In the genomic region with DNA sequence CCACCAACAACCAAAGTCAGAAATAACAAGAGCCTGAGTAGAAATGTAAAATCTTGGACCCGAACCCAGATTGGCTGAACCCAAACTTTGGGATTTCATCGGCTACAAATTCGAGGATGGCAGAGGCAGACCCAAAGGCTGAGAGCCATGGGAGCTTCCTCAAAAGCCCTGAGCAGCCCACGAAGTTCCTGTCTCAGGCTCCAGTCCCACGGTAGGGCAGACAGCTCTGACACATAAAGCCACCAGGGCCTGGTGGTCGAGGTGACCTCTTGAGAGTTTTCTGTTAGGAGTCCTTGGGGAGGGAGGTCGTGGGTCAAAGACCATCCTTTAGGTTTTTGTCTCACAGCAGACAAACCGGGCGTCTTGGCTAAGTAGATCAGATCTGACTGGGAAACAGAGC, we compare ENCODE assay signal across 8 mouse cellular contexts. TPM values are rescaled to one million over a fixed set of nuclear protein-coding genes. Genes with fewer than 3 reads are reported as not detected.
A peak's percentile ranks its signal among the peaks of the same experiment; 100 is the strongest.
DNase-seq lines count a peak whose midpoint lies in the region; ATAC-seq and TF ChIP-seq lines count a peak whose summit lies in the region.

No protein-coding gene starts in this region.

- H3K4me3 ChIP-seq in gastrocnemius, adult 2 months = peak overlapping the region; percentile 87
- peak overlapping the region; percentile 74 for H3K4me3 ChIP-seq in ES-Bruce4 (ENCODE audit: low read depth, low read length)
- H3K4me3 ChIP-seq in liver, embryonic 13.5 days (replicated peaks) = peak overlapping the region; percentile 74
- peak overlapping the region; percentile 73 for H3K4me3 ChIP-seq in olfactory bulb, adult 2 months (ENCODE audit: insufficient read depth, low read depth, low read length)

- no peaks in the 10 kb centered on the region for H3K27me3 ChIP-seq in ES-Bruce4 (ENCODE audit: control insufficient read depth, insufficient read depth, low read length, poor library complexity, severe bottlenecking)
- no peaks in the 10 kb centered on the region for H3K27me3 ChIP-seq in liver, embryonic 13.5 days

- TF ChIP-seq EP300 in ES-Bruce4 (IDR thresholded peaks at IDR 0.05; ENCODE audit: insufficient read depth, low read depth, low read length) = no peak

- WGBS in liver, embryonic 13.5 days (ENCODE audit: insufficient replicate concordance) = 25% methylated on average over 9 of the region's 9 CpGs
- WGBS in olfactory bulb, adult 2 months = 52% methylated on average over 9 of the region's 9 CpGs

- peaks cover 2% of the 10 kb centered on the region for H3K4me1 ChIP-seq in ES-Bruce4 (ENCODE audit: control insufficient read depth, insufficient read depth, low read length)
- H3K4me1 ChIP-seq in liver, embryonic 13.5 days (replicated peaks) = peaks cover 40% of the 10 kb centered on the region
- peaks cover 5% of the 10 kb centered on the region; the same call in 1 of the 2 replicates for H3K4me1 ChIP-seq in olfactory bulb, adult 2 months (ENCODE audit: control insufficient read depth, insufficient read depth, low read length)

- no peaks in the 10 kb centered on the region for H3K9me3 ChIP-seq in ES-Bruce4 (replicated peaks; ENCODE audit: control insufficient read depth, insufficient read depth, low read length, poor library complexity, severe bottlenecking)
- no peaks in the 10 kb centered on the region for H3K9me3 ChIP-seq in liver, embryonic 13.5 days (replicated peaks)

- H3K9ac ChIP-seq in ES-Bruce4 (ENCODE audit: low read depth, poor library complexity, severe bottlenecking) = no peak overlapping the region
- peak overlapping the region; percentile 78 for H3K9ac ChIP-seq in liver, embryonic 13.5 days

- H3K27ac ChIP-seq in gastrocnemius, adult 2 months = peak overlapping the region; percentile 83
- no peak overlapping the region for H3K27ac ChIP-seq in ES-Bruce4 (ENCODE audit: insufficient read depth, low read length)
- peak overlapping the region; percentile 90 for H3K27ac ChIP-seq in liver, embryonic 13.5 days
- no peak overlapping the region for H3K27ac ChIP-seq in olfactory bulb, adult 2 months (ENCODE audit: insufficient read depth, low read depth, low read length)

- peak; percentile 24 for DNase-seq in gastrocnemius, adult 2 months
- DNase-seq in gastrocnemius, postnatal 10 days = no peak
- no peak for DNase-seq in liver, embryonic 13.5 days
- no peak for DNase-seq in layer of hippocampus, postnatal 36 days
- no peak for DNase-seq in B cell, adult 2 months

- peak; percentile 46 for ATAC-seq in granulocyte monocyte progenitor cell, adult 5-6 weeks (replicated peaks; ENCODE audit: poor library complexity, severe bottlenecking)
- ATAC-seq in liver, embryonic 13.5 days (ENCODE audit: low read depth) = no peak

- intact Hi-C loops in gastrocnemius, adult 2 months (cut with DNase I) = no loop called here

- H3K4me2 ChIP-seq in liver, embryonic 13.5 days = peak overlapping the region; percentile 80

- TF ChIP-seq POLR2A in ES-Bruce4 (IDR thresholded peaks at IDR 0.05; ENCODE audit: insufficient read depth, low read length) = no peak
- no peak for TF ChIP-seq POLR2A in olfactory bulb, adult 2 months (IDR thresholded peaks at IDR 0.05; ENCODE audit: insufficient read depth, low read depth, low read length)

- no peaks in the 10 kb centered on the region for H3K36me3 ChIP-seq in ES-Bruce4 (ENCODE audit: control insufficient read depth, insufficient read depth, low read length, poor library complexity, severe bottlenecking)
- peaks cover 19% of the 10 kb centered on the region for H3K36me3 ChIP-seq in liver, embryonic 13.5 days

- no peak for TF ChIP-seq CTCF in gastrocnemius, adult 2 months (IDR thresholded peaks at IDR 0.05)
- TF ChIP-seq CTCF in ES-Bruce4 (IDR thresholded peaks at IDR 0.05; ENCODE audit: low read depth, low read length) = no peak
- TF ChIP-seq CTCF in olfactory bulb, adult 2 months (IDR thresholded peaks at IDR 0.05; ENCODE audit: insufficient read depth, low read depth, low read length) = no peak

RNA-seq across cellular contexts. Expression of a gene that starts 1.1 kb away (rescaled TPM):
- total RNA-seq in gastrocnemius, adult 2 months (2021) = 10 to 100 TPM; 11.4 to 15.1 TPM
- total RNA-seq in gastrocnemius, postnatal 10 days (2021) = 10 to 100 TPM; 15.2 to 15.7 TPM
- polyA plus RNA-seq in ES-Bruce4 (2011; ENCODE audit: insufficient read depth, insufficient read length, low read depth, missing spikeins) = 27.2 and 31.9 TPM in 2 replicates
- 77.6 and 108 TPM in 2 replicates for total RNA-seq in granulocyte monocyte progenitor cell, adult 5-6 weeks (2014; fragmentation: Nextera tagmentation)
- 101 and 111 TPM in 2 replicates for total RNA-seq in granulocyte monocyte progenitor cell, adult 5-6 weeks (2017)
- polyA plus RNA-seq in liver, embryonic 13.5 days (2015; fragmentation: Nextera tagmentation; extraction: Ambion mirVana) = 60.9 and 69.7 TPM in 2 replicates
- not detected in 2 replicates for polyA plus RNA-seq in olfactory bulb, adult 2 months (2012; ENCODE audit: insufficient read depth, insufficient read length, low replicate concordance, missing spikeins)
- total RNA-seq in layer of hippocampus, postnatal 36 days (2021) = 10 to 100 TPM; 41.8 to 45.7 TPM

RNA-seq across cellular contexts. Expression of a gene that starts 26.3 kb away (rescaled TPM):
- total RNA-seq in gastrocnemius, adult 2 months (2021) = 10 to 100 TPM; 16.0 to 19.6 TPM
- 10 to 100 TPM; 39.9 to 43.4 TPM for total RNA-seq in gastrocnemius, postnatal 10 days (2021)
- polyA plus RNA-seq in ES-Bruce4 (2011; ENCODE audit: insufficient read depth, insufficient read length, low read depth, missing spikeins) = 6.6 and 8.6 TPM in 2 replicates
- total RNA-seq in granulocyte monocyte progenitor cell, adult 5-6 weeks (2014; fragmentation: Nextera tagmentation) = 27.3 and 33.7 TPM in 2 replicates
- total RNA-seq in granulocyte monocyte progenitor cell, adult 5-6 weeks (2017) = 15.8 and 16.8 TPM in 2 replicates
- 5.3 and 5.9 TPM in 2 replicates for polyA plus RNA-seq in liver, embryonic 13.5 days (2015; fragmentation: Nextera tagmentation; extraction: Ambion mirVana)
- not detected in 2 replicates for polyA plus RNA-seq in olfactory bulb, adult 2 months (2012; ENCODE audit: insufficient read depth, insufficient read length, low replicate concordance, missing spikeins)
- total RNA-seq in layer of hippocampus, postnatal 36 days (2021) = 10 to 100 TPM; 23.3 to 24.5 TPM

RNA-seq across cellular contexts. Expression of a gene that starts 52.2 kb away (rescaled TPM):
- 1 to 10 TPM; 2.9 to 3.3 TPM for total RNA-seq in gastrocnemius, adult 2 months (2021)
- 1 to 10 TPM; 3.5 to 3.7 TPM for total RNA-seq in gastrocnemius, postnatal 10 days (2021)
- polyA plus RNA-seq in ES-Bruce4 (2011; ENCODE audit: insufficient read depth, insufficient read length, low read depth, missing spikeins) = 11.0 and 13.4 TPM in 2 replicates
- total RNA-seq in granulocyte monocyte progenitor cell, adult 5-6 weeks (2014; fragmentation: Nextera tagmentation) = 8.9 and 12.2 TPM in 2 replicates
- total RNA-seq in granulocyte monocyte progenitor cell, adult 5-6 weeks (2017) = 5.8 and 7.9 TPM in 2 replicates
- 3.5 and 3.7 TPM in 2 replicates for polyA plus RNA-seq in liver, embryonic 13.5 days (2015; fragmentation: Nextera tagmentation; extraction: Ambion mirVana)
- not detected in 2 replicates for polyA plus RNA-seq in olfactory bulb, adult 2 months (2012; ENCODE audit: insufficient read depth, insufficient read length, low replicate concordance, missing spikeins)
- total RNA-seq in layer of hippocampus, postnatal 36 days (2021) = 10 to 100 TPM in 1 of 2 experiments, 1 to 10 TPM in 1; 8.3 to 11.3 TPM

RNA-seq across cellular contexts. Expression of a gene that starts 52.5 kb away (rescaled TPM):
- 10 to 100 TPM in 1 of 2 experiments, 1 to 10 TPM in 1; 8.7 to 10.2 TPM for total RNA-seq in gastrocnemius, adult 2 months (2021)
- total RNA-seq in gastrocnemius, postnatal 10 days (2021) = 10 to 100 TPM; 13.3 to 16.1 TPM
- 18.2 and 19.0 TPM in 2 replicates for polyA plus RNA-seq in ES-Bruce4 (2011; ENCODE audit: insufficient read depth, insufficient read length, low read depth, missing spikeins)
- 22.5 and 36.2 TPM in 2 replicates for total RNA-seq in granulocyte monocyte progenitor cell, adult 5-6 weeks (2014; fragmentation: Nextera tagmentation)
- 17.2 and 20.2 TPM in 2 replicates for total RNA-seq in granulocyte monocyte progenitor cell, adult 5-6 weeks (2017)
- 10.3 and 12.4 TPM in 2 replicates for polyA plus RNA-seq in liver, embryonic 13.5 days (2015; fragmentation: Nextera tagmentation; extraction: Ambion mirVana)
- polyA plus RNA-seq in olfactory bulb, adult 2 months (2012; ENCODE audit: insufficient read depth, insufficient read length, low replicate concordance, missing spikeins) = not detected in 2 replicates
- 10 to 100 TPM; 23.8 to 26.2 TPM for total RNA-seq in layer of hippocampus, postnatal 36 days (2021)

Comparison
In these comparisons a context has a peak if more than half of its experiments do, and no peak if none do; other contexts are left out.
1. H3K27ac ChIP-seq: peak in gastrocnemius, adult 2 months (single experiment) and liver, embryonic 13.5 days (single experiment); none in ES-Bruce4 (single experiment) and olfactory bulb, adult 2 months (single experiment).
2. Peak in every context shown above with its lines, with median percentiles within 50 percentile points of each other: H3K4me3 ChIP-seq.